Mouse (Mus musculus): Measurements from ENCODE around the gene Skap1.

DNA sequence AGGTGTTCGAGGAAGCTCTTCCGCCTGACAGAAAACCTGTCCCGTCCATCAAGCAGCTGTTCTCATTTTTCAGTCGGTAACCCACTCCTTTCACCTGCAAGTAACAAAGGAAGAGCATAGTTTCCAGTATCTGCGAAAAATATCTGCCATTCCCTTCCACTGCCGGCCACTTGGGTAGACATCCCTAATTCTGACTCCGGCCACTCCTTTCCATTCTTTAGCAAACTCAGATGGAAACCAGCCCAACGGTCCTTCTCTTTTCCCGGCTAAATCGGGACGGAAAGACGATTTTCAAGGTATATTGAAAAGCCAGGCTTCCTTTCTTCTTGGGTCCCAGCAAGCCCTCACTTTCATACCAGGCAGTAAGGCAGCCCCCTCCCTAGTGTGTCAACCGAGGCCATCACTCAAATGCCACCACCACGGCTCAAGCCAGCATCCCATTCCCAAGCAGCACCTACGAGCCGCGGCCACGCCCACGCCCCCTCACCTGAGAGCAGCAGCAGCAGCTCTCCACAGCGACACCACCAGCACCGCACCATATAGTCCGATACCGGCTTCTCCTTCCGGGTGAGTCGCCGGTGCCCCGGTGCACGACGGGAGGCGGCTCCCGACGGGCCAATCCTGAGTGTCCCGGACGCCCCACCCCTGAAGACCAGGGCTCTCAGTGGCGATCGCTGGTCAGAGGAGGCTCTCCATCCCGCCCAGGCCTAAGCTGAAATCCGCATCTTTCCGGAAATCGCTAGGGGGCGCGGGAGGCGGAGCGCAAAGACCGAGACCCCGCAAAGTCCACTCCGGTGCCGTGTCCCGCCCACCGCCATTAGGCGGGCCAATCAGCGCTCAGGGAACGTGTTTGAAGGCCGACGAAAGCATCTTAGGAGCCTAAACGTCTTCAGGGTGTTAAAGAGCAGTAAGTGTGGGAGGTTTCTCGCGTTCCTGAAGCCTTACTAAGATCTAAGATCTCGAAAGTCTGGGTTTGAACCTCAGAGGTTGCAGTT, 312.9 kb downstream of the Skap1 start, which contains the start of gene Snx11:
- peak; percentile 33 for TF ChIP-seq POLR2A (IDR thresholded peaks at IDR 0.05; ENCODE audit: low read depth, low read length)
- peak; percentile 66 for TF ChIP-seq CTCF (conservative IDR thresholded peaks at IDR 0.05; ENCODE audit: insufficient read depth, insufficient read length, low read depth, low read length)
